Mouse (Mus musculus): Measurements from ENCODE around the gene Zbtb1.

DNA sequence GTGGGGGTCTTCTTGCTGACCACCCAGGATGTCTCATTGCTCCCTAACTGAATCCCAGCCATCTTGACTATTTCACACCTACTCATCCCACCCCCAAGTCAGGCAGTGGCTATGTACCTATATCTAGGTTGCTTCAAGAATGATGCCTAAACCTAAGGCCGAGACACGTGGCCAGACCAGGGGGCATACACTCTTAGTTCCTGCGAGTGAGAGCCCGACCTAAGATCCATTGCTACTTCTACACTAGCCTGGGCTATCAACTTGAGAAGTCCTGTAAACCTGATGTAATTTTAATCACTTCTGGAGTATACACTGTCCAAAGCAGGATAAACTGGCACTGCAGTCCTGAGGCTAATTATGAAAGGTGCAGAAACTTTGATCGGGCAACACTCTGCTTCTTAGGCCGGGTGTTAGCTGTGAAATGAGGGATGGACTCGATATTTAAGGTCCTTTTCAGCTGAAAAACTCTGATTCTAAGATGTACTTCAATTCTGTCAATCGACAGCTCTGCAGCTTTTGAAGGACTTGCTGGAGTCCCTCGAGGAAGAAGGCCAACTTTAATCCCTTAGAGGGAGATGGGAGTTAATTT is 1.8 kb upstream of the Zbtb1 start:
- no peak for TF ChIP-seq CTCF (IDR thresholded peaks at IDR 0.05)
- no peak for TF ChIP-seq EP300 (IDR thresholded peaks at IDR 0.05)
